Mouse (Mus musculus): Measurements from ENCODE around the gene Tec. TPM values are rescaled to one million over a fixed set of nuclear protein-coding genes. Genes with fewer than 3 reads are reported as not detected.
A peak's percentile ranks its signal among the peaks of the same experiment; 100 is the strongest.

Gene Tec
- total RNA-seq, 2 experiments from 2014 or later: 2.0 to 2.7 TPM

DNA sequence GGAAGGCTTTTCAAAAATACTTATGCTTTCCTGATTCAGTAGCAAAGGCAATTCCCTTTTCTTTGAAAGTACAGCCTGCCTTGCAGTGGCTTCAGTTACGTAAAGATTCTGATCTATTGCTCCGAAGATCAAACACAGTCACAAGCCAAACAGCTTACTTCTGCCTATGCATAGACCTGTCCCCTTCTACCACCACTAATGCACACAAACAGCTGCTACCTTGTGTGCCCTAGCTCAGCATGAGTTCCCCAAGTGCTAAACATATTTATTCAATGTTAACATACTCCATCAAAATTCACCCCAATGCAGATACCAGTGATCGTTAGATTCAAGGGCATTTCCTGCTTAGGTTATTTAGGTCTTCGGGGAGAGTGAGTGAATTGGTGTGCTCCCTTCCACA lies 121.8 kb downstream of the Tec start:
- DNase-seq (ENCODE audit: low spot score): no peak

DNA sequence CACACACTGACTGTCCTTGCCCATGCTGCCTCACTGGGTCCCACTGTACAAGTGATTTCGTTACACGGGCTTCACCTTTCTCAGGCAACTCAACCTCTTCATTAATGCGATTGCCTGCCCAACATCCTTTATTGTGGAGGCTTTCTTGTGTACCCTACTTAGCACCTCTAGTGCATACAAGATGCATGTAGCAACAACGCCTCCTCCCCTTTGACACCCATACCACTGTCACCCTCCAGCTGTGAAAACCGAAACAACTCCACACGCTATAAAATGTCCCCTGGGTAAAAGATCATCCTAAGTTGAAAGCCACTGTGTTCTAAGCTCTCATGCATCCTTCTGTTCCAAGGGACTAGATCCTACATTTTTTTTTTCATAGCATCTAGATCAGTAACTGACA lies 125.2 kb downstream of the Tec start:
- no peak for DNase-seq (ENCODE audit: low spot score)

DNA sequence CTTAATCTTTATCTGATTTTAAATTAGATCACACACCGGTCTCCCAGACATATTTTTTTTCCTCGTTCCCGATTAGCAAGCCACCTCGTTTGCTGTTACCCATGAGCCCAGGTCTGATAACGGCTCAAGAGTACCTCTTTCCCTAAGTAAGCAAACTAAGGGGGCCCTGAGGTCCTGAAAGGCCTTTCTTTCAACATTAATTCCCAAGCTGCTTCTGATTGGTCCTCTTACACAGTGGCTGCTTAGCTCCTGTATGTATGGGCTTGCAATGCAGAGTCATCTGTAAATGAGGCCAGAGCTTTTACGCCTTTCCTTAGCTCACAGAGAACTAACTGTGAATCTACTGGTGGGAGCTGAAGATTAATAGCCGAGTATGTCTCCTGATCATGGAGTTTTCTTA lies 131.4 kb downstream of the Tec start:
- DNase-seq (ENCODE audit: low spot score): no peak

DNA sequence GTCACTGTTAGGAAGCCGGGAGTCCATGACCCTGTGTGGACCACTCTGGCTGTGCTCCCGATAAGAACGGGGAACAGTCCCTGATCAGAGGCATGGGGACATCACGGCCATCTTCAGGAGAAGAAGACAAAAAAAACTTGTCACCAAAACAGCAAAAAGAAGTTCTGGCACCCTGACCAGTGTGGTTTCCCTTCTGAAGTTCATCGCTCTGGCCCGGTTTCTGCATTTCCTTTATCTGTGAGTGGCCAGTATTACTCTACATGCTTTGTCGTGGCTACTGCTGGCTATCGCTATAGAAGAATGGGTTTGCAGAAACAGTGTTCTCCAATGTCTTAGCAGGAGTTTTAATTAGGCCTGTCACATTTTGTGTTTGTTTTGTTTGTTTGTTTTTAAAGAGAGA lies 131.8 kb downstream of the Tec start:
- no peak for DNase-seq (ENCODE audit: low spot score)

DNA sequence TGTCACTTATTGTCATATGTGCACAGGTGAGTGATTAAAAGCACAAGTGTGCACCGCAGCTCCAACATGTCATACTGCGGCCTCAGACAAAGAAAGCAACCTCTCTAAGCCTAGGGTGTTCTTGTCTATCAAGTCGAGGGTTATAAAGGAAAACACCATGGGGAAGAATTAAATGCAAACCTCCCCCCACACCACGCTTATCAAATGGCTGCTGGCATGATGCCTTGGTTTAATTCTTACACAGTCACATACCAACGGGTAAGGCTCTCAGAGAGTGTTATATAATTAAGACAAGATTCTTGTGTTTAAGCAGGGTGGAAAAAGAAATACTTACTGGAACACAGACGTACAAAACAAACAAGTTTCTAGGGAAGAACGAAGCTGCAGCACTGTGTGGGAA lies 132.5 kb downstream of the Tec start:
- DNase-seq (ENCODE audit: low spot score): no peak

DNA sequence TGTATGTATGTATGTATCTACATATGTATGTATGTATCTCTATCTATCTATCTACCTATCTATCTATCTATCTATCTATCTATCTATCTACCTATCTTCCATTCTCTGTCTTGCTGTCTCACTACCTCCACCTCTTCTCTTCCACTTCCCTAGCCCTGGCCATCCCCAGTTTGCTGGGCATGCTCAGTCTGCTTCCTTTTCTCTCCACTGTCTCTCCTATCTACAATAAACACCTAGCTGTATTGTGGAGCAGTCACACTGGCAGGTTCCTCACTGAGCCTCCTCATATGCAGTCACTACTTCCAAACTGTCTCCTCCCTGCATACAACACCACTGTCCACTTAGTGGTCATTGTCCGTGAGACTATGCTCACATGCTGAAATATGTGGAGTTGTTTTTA lies 135.4 kb downstream of the Tec start:
- no peak for DNase-seq (ENCODE audit: low spot score)

DNA sequence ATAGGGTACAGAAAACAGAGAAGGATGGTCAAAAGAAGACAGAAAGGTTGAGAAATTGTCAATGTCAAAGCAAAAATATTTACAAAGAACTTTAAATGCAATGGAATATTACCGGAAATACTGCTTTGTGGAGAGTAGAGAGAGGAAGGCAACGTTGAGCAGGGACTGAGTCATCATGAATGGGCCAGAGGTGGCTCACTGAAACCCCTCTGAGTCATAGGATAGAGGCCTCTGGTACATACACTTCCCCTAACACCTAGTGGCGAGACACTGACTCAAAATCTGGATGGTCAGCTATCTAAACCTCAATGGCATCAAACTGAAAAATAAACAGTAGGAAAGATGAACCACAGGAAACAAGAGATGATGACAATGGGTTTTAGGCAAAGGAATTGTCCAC lies 142.9 kb downstream of the Tec start:
- DNase-seq (ENCODE audit: low spot score): no peak

DNA sequence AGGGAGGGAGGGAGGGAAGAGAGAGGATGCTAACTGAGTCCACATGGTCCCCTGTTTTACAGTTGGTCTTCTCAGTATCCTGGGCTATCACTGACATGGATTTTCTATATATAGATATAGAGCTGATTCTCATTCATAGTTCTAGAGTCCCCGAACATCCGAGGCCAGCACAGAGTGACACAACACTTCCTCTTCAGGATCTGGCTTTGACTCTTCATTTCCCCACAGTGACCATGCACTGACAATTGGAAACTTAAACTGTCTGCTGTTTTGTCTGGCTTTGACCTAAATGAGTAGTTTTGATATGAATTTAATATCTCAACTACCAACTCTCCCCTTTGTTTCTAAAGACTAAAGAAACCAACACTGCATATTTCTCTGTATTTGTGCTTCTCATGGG lies 144.9 kb downstream of the Tec start:
- no peak for DNase-seq (ENCODE audit: low spot score)

DNA sequence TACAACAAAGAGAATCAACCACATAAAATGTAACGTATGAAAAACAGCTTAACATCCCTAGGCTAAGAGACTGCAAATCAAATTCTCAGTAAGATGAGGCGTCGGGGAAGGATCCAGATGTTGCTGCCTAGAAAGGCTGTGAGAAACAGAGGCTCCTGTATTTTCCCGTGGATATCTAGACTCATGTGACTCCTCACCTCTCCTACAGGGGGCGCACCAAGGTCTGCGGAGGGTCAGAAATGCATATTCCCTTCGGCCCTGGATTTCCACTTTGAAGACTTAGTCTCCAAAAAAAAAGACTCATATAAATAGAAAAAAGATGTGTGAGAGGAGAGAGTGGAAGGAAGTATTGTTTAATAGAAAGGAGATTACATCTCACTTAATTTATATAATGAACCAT lies 147.7 kb downstream of the Tec start:
- no peak for DNase-seq (ENCODE audit: low spot score)

DNA sequence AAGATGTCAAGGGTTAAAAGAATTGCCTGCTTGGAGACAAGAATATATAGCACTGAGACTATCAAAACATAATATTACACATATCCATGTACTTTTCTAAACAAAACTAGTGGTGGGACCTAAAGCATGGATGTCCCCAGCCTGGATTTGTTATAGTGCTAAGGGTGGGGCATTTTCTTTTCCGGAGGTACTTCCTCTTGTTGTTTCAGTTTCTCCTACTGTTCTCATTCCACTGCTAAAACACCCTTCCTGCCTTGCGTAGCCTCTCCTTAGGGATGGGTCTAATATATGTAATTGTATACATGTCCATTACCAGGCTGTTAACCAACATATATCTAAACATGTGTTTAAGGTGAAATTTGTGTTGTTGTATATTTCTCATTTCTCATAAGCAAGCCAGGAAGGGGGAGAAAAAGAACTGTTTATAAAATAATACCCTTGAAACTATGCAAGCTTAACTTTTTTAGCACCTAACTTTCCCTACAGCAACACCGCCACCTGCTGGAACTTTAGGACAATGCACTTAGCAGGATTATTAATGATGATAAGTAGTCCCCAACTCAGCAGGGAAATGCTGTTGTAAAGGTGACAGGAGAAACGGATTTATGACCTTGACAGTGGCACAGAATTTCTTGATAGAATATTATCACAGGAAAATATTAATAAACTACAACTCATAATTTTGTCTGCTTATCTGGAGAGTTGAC lies 157.6 kb downstream of the Tec start:
- peak; percentile 45 for DNase-seq (ENCODE audit: low spot score)

DNA sequence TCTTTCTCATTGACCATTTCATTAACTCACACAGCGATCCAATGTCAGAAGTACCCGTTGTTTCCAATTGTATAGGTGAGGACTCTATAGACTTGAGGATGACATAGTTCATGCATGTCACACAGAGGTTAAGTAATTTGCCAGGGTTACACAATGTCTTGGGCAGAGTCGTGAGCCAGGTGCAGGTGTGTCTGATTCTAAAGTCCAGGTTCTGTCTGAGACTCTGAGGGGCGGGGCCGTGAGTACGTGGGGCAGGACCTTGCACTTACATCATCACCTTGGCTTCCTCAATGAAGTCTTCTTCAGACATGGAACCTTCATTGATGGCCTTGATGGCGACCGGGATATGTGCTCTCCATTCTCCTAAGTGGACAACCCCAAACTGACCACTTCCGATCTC lies 158.3 kb downstream of the Tec start:
- no peak for DNase-seq (ENCODE audit: low spot score)

DNA sequence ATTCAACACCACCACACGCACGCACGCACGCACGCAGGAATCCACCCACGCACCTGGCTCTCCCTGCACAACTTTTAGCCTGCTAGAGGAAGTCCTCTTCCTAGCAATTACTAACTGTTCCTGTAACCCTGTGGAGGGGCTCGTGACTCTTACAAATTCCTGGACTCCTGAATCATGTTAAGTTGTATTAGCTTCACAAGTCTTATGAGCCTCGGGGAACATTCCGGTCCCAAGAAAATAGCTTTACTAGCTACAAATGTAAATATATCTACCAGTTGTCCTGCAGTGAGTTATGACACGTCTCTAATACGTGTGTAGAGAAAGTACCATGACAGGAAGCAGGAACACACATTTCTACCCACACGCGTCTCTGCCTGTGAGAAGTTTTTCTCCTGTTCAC lies 158.8 kb downstream of the Tec start:
- DNase-seq (ENCODE audit: low spot score): no peak

DNA sequence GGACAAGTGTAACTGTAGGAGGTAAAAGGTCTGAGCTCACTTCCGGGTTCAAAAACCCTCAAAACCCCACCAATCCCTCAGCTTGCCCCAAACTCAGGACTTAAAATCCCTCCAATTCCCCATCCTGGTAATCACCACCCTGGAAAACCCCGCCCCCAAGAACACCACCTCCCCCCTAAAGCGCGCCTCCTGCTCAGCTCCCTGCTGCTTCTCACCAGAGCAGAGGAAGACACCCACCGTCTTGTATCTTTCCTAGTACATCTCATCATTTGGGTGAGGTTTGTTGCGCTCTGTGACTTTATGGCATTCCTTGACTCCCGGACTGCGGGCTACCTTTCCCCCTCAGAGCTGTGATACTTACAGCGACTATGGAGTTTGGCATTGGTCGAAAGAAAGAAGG lies 161.6 kb downstream of the Tec start:
- DNase-seq (ENCODE audit: low spot score): no peak

DNA sequence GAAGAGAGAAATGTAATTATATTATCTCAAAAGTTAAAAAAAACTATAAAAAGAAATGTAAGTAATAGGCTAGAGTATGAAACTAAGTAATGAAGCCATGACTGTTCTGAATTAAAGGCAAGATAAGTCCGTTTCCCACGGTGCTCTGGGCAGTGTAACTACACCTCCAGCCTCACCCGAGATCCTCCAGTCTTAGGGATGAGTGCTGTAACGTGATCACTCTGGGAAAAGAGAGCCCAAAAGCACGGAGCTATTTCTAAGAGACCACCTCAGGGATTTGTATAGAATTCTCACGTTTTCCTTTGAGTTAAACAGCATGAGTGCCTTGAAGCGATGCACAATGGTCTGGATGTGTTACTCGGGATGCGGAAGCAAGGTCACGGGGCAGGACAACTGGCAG lies 162.2 kb downstream of the Tec start:
- no peak for DNase-seq (ENCODE audit: low spot score)

Other genes starting within 250 kb of the Tec start
- not detected for gene Cnga1, start 224.2 kb downstream of the Tec start, total RNA-seq (2021)
- under 1 TPM in 1 of 2 experiments, not detected in 1; 0.05 TPM for gene Nipal1, start 220.7 kb downstream of the Tec start, total RNA-seq (2021)
- not detected for gene Txk, start 115.7 kb downstream of the Tec start, total RNA-seq (2021)
- 100 to 1,000 TPM; 107 to 133 TPM for gene Slain2, start 45.8 kb upstream of the Tec start, total RNA-seq (2021)
- not detected for gene Gm10135, start 106.2 kb upstream of the Tec start, total RNA-seq (2021)
- not detected for gene Slc10a4, start 138.4 kb upstream of the Tec start, total RNA-seq (2021)